Mouse (Mus musculus) WW6 (cell line): ENCODE data around the gene Glp2r.

Experiments
- DNase-seq: peaks from one replicate; pipeline ENCODE4 v3.0.0-alpha.2; 2013; ENCODE audit warnings: low read depth, low spot score

Gene Glp2r

GRCm38 (mm10) chr11:67663437-67663836 is 107.5 kb downstream of the Glp2r start:
- DNase-seq: no peak

DNA sequence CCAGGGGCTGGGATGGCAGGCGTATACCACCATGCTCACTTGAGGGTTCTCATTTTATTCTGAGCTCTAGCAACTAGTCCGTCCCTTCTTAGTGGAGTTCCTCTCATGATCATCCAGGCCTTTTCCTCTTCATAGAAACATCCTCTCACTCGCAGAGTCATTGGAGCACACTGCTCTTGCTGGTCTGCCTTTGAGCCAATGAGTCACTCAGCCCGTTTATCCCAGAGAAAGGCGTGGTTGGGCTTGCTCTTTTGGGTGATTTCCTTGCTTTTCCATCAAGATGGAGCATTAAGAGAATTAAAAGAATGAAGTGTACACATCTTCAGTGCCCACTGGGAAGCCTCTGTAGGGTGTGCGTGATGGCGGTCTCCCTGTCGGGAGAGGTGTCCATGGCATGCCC is 109.5 kb downstream of the Glp2r start:
- no peak for DNase-seq

DNA sequence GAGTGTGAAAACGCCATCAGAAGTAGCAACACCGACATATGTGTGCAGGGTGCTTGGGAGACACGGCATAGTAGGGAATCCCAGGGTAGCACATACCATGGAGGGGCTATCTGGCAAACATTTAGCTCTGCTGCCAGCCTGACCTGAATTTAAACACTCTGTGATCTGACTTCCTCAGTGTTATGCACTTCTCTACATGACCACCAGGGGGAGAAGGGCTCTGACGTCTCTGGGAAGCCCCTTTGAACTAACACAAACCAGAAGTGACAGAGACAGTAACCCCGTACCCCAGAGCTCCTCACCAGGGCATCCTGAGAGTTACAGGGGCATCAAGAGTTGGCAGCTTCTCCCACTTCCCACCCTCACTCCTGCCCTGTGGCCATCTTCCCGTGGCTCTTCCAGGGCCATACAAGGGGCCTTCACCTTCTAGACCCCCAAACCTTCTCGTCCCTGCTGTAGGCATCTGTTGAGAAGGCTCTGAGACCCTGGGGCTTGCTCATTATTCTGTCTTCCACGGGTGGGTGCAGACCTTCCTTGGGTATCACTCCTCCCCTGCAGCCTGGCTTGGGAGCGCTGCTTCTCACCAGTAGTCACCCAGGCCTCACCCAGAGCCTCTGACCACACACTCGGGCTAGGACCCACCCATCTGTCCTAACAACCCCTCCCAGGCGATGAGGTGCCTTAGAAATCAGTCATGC is 113.1 kb downstream of the Glp2r start:
- DNase-seq: peak; percentile 55

DNA sequence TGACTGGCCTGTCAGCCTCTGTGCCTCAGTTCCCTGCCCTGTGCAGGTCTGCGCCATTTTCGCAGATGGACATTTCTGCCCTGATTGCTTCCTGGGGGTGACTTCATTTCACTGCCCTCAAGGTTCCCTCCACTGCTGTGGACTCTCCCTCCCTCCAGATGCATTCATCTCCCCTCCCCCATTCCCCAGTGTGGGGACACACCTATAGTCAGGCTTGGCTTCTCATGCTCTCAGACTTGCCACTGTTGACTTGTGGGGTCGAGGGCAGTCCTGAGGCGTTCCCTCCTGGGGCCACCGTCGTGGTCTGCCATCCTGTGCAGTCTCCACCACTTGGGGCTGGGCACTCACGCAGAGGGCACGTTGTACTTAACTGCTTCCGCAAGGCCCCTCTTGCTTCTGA is 114.1 kb downstream of the Glp2r start:
- DNase-seq: no peak

GRCm38 (mm10) chr11:67656366-67656765 is 114.6 kb downstream of the Glp2r start:
- DNase-seq: no peak

DNA sequence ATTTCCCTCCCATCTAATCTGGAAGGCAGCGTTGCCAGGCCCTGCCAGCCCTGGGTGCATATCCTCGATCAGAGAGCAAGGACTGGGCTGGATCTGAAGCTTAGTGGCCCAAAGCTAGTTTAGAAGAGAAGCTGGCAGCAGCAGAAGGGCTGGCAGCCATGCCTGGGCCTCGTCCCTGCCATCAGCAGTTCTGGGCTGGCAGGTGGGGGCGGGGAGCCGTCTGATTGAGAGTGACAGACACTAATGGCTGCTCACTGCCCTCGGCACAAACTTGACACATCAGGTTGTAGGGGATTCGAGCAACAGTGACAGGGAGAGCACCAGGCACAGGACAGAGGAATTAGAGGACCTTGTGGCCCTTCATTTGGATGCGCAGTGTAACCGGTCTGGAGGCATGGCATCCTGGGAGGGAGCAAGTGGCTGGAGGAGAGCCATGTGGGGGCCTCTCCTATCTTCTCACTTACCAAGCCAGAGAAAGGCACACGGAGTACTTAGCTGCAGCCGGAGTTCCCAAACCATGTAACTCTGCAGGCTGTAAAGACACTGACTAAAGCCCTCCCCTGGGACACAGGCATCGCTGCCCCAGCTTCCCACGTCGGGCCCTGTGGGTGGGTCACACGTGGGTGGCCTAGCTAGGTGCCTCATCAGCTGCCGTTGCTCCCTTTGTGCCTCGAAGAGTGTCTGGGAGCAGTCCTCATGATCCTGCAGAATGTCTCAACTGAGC is 115.6 kb downstream of the Glp2r start:
- DNase-seq: no peak

- no peak for DNase-seq
These were observed 116.4 kb downstream of the Glp2r start for GRCm38 (mm10) chr11:67654514-67654913.

- no peak for DNase-seq
These were observed 117.3 kb downstream of the Glp2r start for GRCm38 (mm10) chr11:67653521-67654090.

GRCm38 (mm10) chr11:67652893-67653255 is 118.1 kb downstream of the Glp2r start:
- peak; percentile 28 for DNase-seq

- peak; percentile 47 for DNase-seq
These were observed 118.6 kb downstream of the Glp2r start for GRCm38 (mm10) chr11:67652194-67652892.

- no peak for DNase-seq
These were observed 119.2 kb downstream of the Glp2r start for GRCm38 (mm10) chr11:67651731-67652130.

GRCm38 (mm10) chr11:67649971-67650707 is 120.8 kb downstream of the Glp2r start:
- DNase-seq: no peak

GRCm38 (mm10) chr11:67648651-67649407 is 122.1 kb downstream of the Glp2r start:
- DNase-seq: no peak

DNA sequence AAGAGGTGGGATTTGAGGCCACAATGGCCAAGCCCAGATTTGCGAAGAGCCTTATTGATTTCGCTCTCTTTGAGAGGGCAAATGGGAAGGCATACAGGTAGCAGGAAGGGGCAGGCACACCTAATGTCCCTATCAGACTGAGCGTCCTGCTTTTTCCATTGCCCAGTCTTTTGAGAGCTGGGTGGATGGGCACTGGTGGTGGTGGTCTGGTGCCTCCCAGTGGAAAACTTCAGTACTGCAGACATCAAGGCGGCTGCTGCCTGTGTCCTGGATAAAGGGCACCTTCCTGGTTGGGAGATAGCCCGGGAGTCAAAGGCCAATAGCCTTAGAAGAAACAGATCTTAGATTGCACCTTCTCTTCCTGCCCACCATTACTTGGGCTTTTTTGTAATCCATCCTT is 123.2 kb downstream of the Glp2r start:
- DNase-seq: peak; percentile 42

DNA sequence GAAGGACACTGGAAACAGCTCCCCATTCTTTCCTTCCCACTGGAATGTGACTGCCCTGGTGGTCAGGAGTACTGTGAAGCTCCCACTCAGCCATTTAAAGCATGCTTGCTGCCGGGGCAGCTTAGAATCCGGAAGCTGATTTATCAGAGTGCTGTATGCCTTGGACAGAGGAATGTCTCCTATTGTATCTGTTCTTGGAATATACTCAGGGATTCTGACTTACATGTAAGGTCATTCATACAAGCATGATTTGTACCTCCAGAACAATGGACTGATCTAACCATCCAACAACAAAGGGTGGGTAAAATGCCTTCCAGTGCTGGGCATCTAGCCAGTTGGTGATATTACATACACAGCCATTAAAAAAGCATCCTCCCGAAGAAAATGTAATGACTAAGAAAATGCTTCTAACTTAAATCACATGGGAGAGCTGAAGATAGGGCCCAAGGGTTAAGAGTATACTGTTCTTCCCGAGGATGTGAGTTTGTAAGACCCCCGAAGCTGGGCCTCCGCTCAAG is 126.3 kb downstream of the Glp2r start:
- DNase-seq: no peak

DNA sequence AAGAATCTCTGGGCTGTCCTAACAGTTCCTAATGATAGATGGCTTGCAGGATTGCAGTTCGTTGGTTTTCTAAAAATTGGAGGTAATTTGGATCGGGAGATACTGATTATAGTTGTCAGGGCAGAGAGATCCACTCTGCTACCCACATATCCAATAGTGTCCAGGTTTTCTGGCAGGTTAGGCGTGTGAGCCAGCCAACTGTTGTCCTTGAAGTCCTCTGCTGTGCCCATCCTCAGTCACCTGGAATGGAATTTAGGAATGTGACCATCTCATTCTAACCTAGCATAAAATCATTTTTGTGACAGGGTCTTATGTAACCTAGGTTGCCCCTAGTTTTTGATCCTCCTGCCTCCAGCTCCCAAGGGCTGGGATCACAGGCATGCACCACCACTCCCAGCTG is 127.5 kb downstream of the Glp2r start:
- no peak for DNase-seq

- DNase-seq: no peak
These were observed 128.1 kb downstream of the Glp2r start for GRCm38 (mm10) chr11:67642835-67643234.

GRCm38 (mm10) chr11:67642421-67642820 is 128.5 kb downstream of the Glp2r start:
- DNase-seq: no peak

DNA sequence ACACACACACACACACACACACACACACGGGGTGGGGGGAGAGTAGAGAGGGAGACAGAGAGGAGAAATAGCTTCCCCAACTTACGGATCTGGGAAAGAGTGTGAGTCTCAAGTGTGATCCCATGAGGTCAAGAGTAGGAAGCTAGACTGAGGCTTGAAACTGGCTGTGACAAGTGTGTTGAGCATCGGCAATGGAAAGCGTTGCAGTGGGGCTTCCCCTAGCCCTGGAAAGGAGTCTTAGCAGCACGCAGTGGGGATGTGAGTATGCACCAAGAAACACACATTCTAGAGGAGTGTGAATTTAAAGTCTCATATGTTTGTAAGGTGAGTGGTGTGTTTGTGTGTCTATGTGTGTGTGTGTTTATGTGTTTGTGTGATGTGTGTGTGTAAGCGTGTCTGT is 130.7 kb downstream of the Glp2r start:
- DNase-seq: no peak

DNA sequence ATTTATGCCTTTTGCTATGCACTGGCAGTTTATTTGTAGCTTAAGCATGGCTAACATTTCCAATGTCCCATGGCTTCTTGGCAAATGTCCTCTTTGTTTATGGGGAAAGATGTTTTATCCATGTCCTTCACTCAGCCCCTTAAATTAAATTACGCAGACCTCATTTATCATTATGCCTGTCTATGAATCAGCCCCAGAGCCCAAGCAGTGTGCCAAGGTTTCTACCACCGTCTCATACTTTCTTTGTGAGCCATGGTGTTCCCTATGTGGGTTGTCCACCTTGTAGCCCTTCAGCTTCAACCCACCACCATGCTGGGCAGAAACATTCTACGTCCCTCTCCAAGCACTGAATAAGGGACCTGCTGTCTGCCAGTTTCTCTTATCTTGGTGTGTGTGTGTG is 132.6 kb downstream of the Glp2r start:
- DNase-seq: no peak
